Mouse (Mus musculus) gastrocnemius, adult 2 months (tissue): Measurements from ENCODE around the gene Gm6583. TPM values are rescaled to one million over a fixed set of nuclear protein-coding genes. Genes with fewer than 3 reads are reported as not detected.

ENCODE experiments used
- DNase-seq: peaks from one replicate; pipeline ENCODE4 v3.0.0; 2022
- H3K27ac ChIP-seq: fragments of 200-600 bp; 2 replicates; pipeline ENCODE4 v1.8.1; 2022; ENCODE audit warnings: mild to moderate bottlenecking
- H3K4me3 ChIP-seq: fragments of 200-600 bp; 2 replicates; pipeline ENCODE4 v1.8.1; 2022; ENCODE audit warnings: mild to moderate bottlenecking, moderate library complexity
- CTCF ChIP-seq: fragments of 200-600 bp; IDR thresholded peaks from 2 replicates; pipeline ENCODE4 v1.8.1; 2022; ENCODE audit warnings: antibody characterized with exemption, mild to moderate bottlenecking, moderate library complexity
- intact Hi-C: fragments of 180-260 bp; cut with DNase I; formaldehyde crosslinking; loops from one replicate; pipeline ENCODE4 v1.15.1; 2025
- total RNA-seq, 2 experiments: library from RNA; stranded (reverse); gene quantifications; 2 replicates each; pipeline ENCODE4 v1.2.3; 2021

Gm6583 gene
- total RNA-seq, 2 experiments from 2014 or later = not detected

GRCm38 (mm10) chr5:112364184-112364797 lies 8.5 kb upstream of the Gm6583 start:
- no peak overlapping the region for H3K27ac ChIP-seq
- no peak for TF ChIP-seq CTCF
- DNase-seq = no peak
- intact Hi-C loops = no loop called here
- no peak overlapping the region for H3K4me3 ChIP-seq

- H3K4me3 ChIP-seq = no peak overlapping the region
- TF ChIP-seq CTCF = no peak
- no peak for DNase-seq
- intact Hi-C loops = no loop called here
- no peak overlapping the region for H3K27ac ChIP-seq
Observed at GRCm38 (mm10) chr5:112360077-112360476, 4.2 kb upstream of the Gm6583 start.

GRCm38 (mm10) chr5:112359520-112359919 lies 3.7 kb upstream of the Gm6583 start:
- intact Hi-C loops = no loop called here
- TF ChIP-seq CTCF = no peak
- Histone ChIP-seq H3K4me3 (no peak overlapping the region), H3K27ac (no peak overlapping the region)
- no peak for DNase-seq

- H3K4me3 ChIP-seq = no peak overlapping the region
- no peak for DNase-seq
- no peak for TF ChIP-seq CTCF
- intact Hi-C loops = no loop called here
- H3K27ac ChIP-seq = no peak overlapping the region
Observed at GRCm38 (mm10) chr5:112356322-112356721, 489 bp upstream of the Gm6583 start.

- intact Hi-C loops = no loop called here
- DNase-seq = no peak
- TF ChIP-seq CTCF = no peak
- H3K27ac ChIP-seq = no peak overlapping the region
- no peak overlapping the region for H3K4me3 ChIP-seq
Observed at GRCm38 (mm10) chr5:112355493-112355892, 340 bp downstream of the Gm6583 start.

- TF ChIP-seq CTCF = no peak
- H3K27ac ChIP-seq = no peak overlapping the region
- no peak overlapping the region for H3K4me3 ChIP-seq
- no peak for DNase-seq
- intact Hi-C loops = no loop called here
Observed at GRCm38 (mm10) chr5:112349169-112349568, 6.7 kb downstream of the Gm6583 start.

- TF ChIP-seq CTCF = no peak
- H3K4me3 ChIP-seq = no peak overlapping the region
- no peak for DNase-seq
- no peak overlapping the region for H3K27ac ChIP-seq
- intact Hi-C loops = no loop called here
Observed at GRCm38 (mm10) chr5:112346211-112346965, 9.4 kb downstream of the Gm6583 start.

GRCm38 (mm10) chr5:112344092-112344960 lies 11.5 kb downstream of the Gm6583 start:
- H3K4me3 ChIP-seq = no peak overlapping the region
- intact Hi-C loops = no loop called here
- TF ChIP-seq CTCF = no peak
- no peak for DNase-seq
- no peak overlapping the region for H3K27ac ChIP-seq

GRCm38 (mm10) chr5:112343205-112343595 lies 12.6 kb downstream of the Gm6583 start:
- TF ChIP-seq CTCF = no peak
- Histone ChIP-seq H3K4me3 (peak overlapping the region; percentile 98), H3K27ac (peak overlapping the region; percentile 84)
- no peak for DNase-seq
- intact Hi-C loops = loop anchor here (1.0 kb wide), 1 partner anchor 17 kb away; the partner anchor contains the start of gene Tfip11

GRCm38 (mm10) chr5:112342463-112343204 lies 13.2 kb downstream of the Gm6583 start, which contains the start of the genes Srrd and Hps4:
Srrd (minus strand) TSS chr5:112343040.
Hps4 (plus strand) TSS chr5:112343083.
- DNase-seq = peak; percentile 90
- intact Hi-C loops = loop anchor here (1.0 kb wide), 1 partner anchor 16 kb away; the partner anchor contains the start of gene Tfip11

GRCm38 (mm10) chr5:112339215-112339614 lies 16.6 kb downstream of the Gm6583 start:
- Histone ChIP-seq H3K27ac (no peak overlapping the region), H3K4me3 (no peak overlapping the region)
- TF ChIP-seq CTCF = no peak; the same call in 1 of the 2 replicates
- no peak for DNase-seq
- intact Hi-C loops = no loop called here

More at GRCm38 (mm10) chr5:112342463-112343204, 13.2 kb downstream of the Gm6583 start, which contains the start of the genes Srrd and Hps4:
- peak; percentile 24; the same call in 1 of the 2 replicates for TF ChIP-seq CTCF
- peak within 1 kb of the TSS; percentile 84 for H3K27ac ChIP-seq
- peak within 1 kb of the TSS; percentile 98 for H3K4me3 ChIP-seq

- intact Hi-C loops = no loop called here
- Histone ChIP-seq H3K4me3 (no peak overlapping the region), H3K27ac (no peak overlapping the region)
- no peak for TF ChIP-seq CTCF
- DNase-seq = no peak
Observed at GRCm38 (mm10) chr5:112337004-112337403, 18.8 kb downstream of the Gm6583 start.
